Mouse (Mus musculus) small intestine, adult 2 months (tissue): ENCODE results near the gene Cebpe.

Experiments used
- CTCF ChIP-seq: fragments of 200-500 bp; IDR thresholded peaks from 2 replicates; pipeline ENCODE4 v1.5.1; 2012; ENCODE audit warnings: low read depth, mild to moderate bottlenecking, control low read depth, inconsistent platforms, low read length, moderate library complexity, mixed read lengths; ENCODE audit not compliant: insufficient replicate concordance, insufficient read length; ENCODE audit errors: extremely low read depth
- POLR2A ChIP-seq: fragments of 200-500 bp; IDR thresholded peaks from 2 replicates; pipeline ENCODE4 v1.6.1; 2012; ENCODE audit warnings: low read depth, mild to moderate bottlenecking, control low read depth, inconsistent platforms, low read length, moderate library complexity

- no peak for TF ChIP-seq CTCF
- TF ChIP-seq POLR2A: no peak
Observed at GRCm38 (mm10) chr14:54699586-54699985, 12.4 kb downstream of the Cebpe start.
